Mouse (Mus musculus) heart, embryonic 13.5 days (tissue): ENCODE data around the gene Gne. TPM values are rescaled to one million over a fixed set of nuclear protein-coding genes. Genes with fewer than 3 reads are reported as not detected.
A peak's percentile ranks its signal among the peaks of the same experiment; 100 is the strongest.

Experiments used
- ATAC-seq: fragments of 200-750 bp; cut with Nextera tagmentation; 2 replicates; pipeline ENCODE4 v1.8.0; 2017; ENCODE audit warnings: moderate TSS enrichment; ENCODE audit not compliant: insufficient number of reproducible peaks, low FRiP score, low TSS enrichment; ENCODE audit errors: extremely low read depth
- H3K27ac ChIP-seq: fragments of 300-500 bp; sonication (generic); replicated peaks from 2 replicates; pipeline ENCODE4 v1.5.1; 2015; ENCODE audit warnings: moderate library complexity, mild to moderate bottlenecking, inconsistent platforms
- H3K27me3 ChIP-seq: fragments of 300-500 bp; sonication (generic); replicated peaks from 2 replicates; pipeline ENCODE4 v1.6.1; 2015; ENCODE audit warnings: mild to moderate bottlenecking, inconsistent platforms
- H3K36me3 ChIP-seq: fragments of 300-500 bp; sonication (generic); 2 replicates; pipeline ENCODE4 v1.6.1; 2015; ENCODE audit warnings: mild to moderate bottlenecking, inconsistent platforms
- H3K4me1 ChIP-seq: fragments of 300-500 bp; sonication (generic); 2 replicates; pipeline ENCODE4 v1.6.1; 2015; ENCODE audit warnings: inconsistent platforms
- H3K4me2 ChIP-seq: fragments of 300-500 bp; sonication (generic); 2 replicates; pipeline ENCODE4 v1.6.1; 2015; ENCODE audit warnings: inconsistent platforms, mild to moderate bottlenecking, moderate library complexity
- H3K4me3 ChIP-seq: fragments of 300-500 bp; sonication (generic); 2 replicates; pipeline ENCODE4 v1.5.1; 2015; ENCODE audit warnings: moderate library complexity, mild to moderate bottlenecking, inconsistent platforms
- H3K9ac ChIP-seq: fragments of 300-500 bp; sonication (generic); 2 replicates; pipeline ENCODE4 v1.6.1; 2015; ENCODE audit warnings: inconsistent platforms, mild to moderate bottlenecking, moderate library complexity
- H3K9me3 ChIP-seq: fragments of 300-500 bp; sonication (generic); 2 replicates; pipeline ENCODE4 v1.6.1; 2016; ENCODE audit warnings: inconsistent platforms
- WGBS: fragments of 180-500 bp; shearing (Covaris S2); methylation state at CpG from one replicate; pipeline ENCODE4 v1.1.7; 2015; ENCODE audit warnings: mixed read lengths; 5-methylcytosine and 5-hydroxymethylcytosine counted together
- polyA plus RNA-seq: library from polyadenylated mRNA; unstranded; fragments of >200 nt; fragmentation: Nextera tagmentation; extraction: Ambion mirVana; gene quantifications from 2 replicates; pipeline ENCODE4 v1.2.1, GENCODE M21; 2015

Gne gene
- 29.5 and 32.6 TPM in 2 replicates for polyA plus RNA-seq

- WGBS = 12% methylated on average over 11 of the region's 11 CpGs
- no peak for ATAC-seq
- 0 out of 2 replicates have a peak within 1 kb of the TSS, but pooled peaks have one; percentile 1 for H3K4me3 ChIP-seq
These were observed at the start of gene Gne for GRCm38 (mm10) chr4:44083945-44084344. Gne (minus strand) TSS chr4:44084177.

GRCm38 (mm10) chr4:44126805-44127204, 42.8 kb upstream of the Gne start:
- Histone ChIP-seq H3K4me2 (no peak overlapping the region), H3K9me3 (no peaks in the 10 kb centered on the region), H3K27ac (no peak overlapping the region), H3K36me3 (peaks cover 72% of the 10 kb centered on the region), H3K4me1 (no peaks in the 10 kb centered on the region), H3K27me3 (no peaks in the 10 kb centered on the region), H3K4me3 (no peak overlapping the region), H3K9ac (no peak overlapping the region)
- no peak for ATAC-seq
- WGBS = 90% methylated on average over 12 of the region's 12 CpGs

More at GRCm38 (mm10) chr4:44083945-44084344, at the start of gene Gne:
- Histone ChIP-seq H3K9ac (peak within 1 kb of the TSS; percentile 21; the same call in 1 of the 2 replicates), H3K4me2 (peak within 1 kb of the TSS; percentile 42), H3K36me3 (no peaks in the 10 kb centered on the region), H3K27me3 (no peaks in the 10 kb centered on the region), H3K9me3 (no peaks in the 10 kb centered on the region), H3K4me1 (peaks cover 4% of the 10 kb centered on the region), H3K27ac (no peak within 1 kb of the TSS)

- Histone ChIP-seq H3K4me2 (no peak overlapping the region), H3K9ac (no peak overlapping the region), H3K27ac (no peak overlapping the region), H3K4me1 (no peaks in the 10 kb centered on the region), H3K9me3 (no peaks in the 10 kb centered on the region), H3K27me3 (no peaks in the 10 kb centered on the region), H3K4me3 (no peak overlapping the region), H3K36me3 (peaks cover 5% of the 10 kb centered on the region)
- 42% methylated on average over 9 of the region's 9 CpGs for WGBS
- no peak for ATAC-seq
These were observed 35.6 kb upstream of the Gne start for GRCm38 (mm10) chr4:44119410-44120201.

- no peak for ATAC-seq
- Histone ChIP-seq H3K4me2 (no peak overlapping the region), H3K27ac (no peak overlapping the region), H3K4me3 (no peak overlapping the region), H3K9ac (no peak overlapping the region), H3K4me1 (peaks cover 20% of the 10 kb centered on the region), H3K36me3 (no peaks in the 10 kb centered on the region), H3K9me3 (no peaks in the 10 kb centered on the region), H3K27me3 (no peaks in the 10 kb centered on the region)
- 81% methylated on average over 13 of the region's 13 CpGs for WGBS
These were observed 31.1 kb upstream of the Gne start for GRCm38 (mm10) chr4:44115046-44115445.

GRCm38 (mm10) chr4:44113393-44114138, 29.6 kb upstream of the Gne start:
- no peak for ATAC-seq
- 47% methylated on average over 16 of the region's 16 CpGs for WGBS
- Histone ChIP-seq H3K9ac (no peak overlapping the region), H3K36me3 (no peaks in the 10 kb centered on the region), H3K4me2 (no peak overlapping the region), H3K4me3 (no peak overlapping the region), H3K9me3 (no peaks in the 10 kb centered on the region), H3K4me1 (peaks cover 20% of the 10 kb centered on the region), H3K27ac (peak overlapping the region; percentile 39; the same call in 1 of the 2 replicates), H3K27me3 (no peaks in the 10 kb centered on the region)

- peaks cover 20% of the 10 kb centered on the region for H3K4me1 ChIP-seq
- no peak overlapping the region for H3K9ac ChIP-seq
- no peaks in the 10 kb centered on the region for H3K9me3 ChIP-seq
- H3K4me3 ChIP-seq = no peak overlapping the region
- 15% methylated on average over 4 of the region's 4 CpGs for WGBS
- H3K36me3 ChIP-seq = no peaks in the 10 kb centered on the region
- no peak for ATAC-seq
- H3K27me3 ChIP-seq = no peaks in the 10 kb centered on the region
- H3K4me2 ChIP-seq = peak overlapping the region; percentile 24; the same call in 1 of the 2 replicates
- 0 out of 2 replicates have a peak overlapping the region, but pooled peaks have one; percentile 29 for H3K27ac ChIP-seq
These were observed 28.8 kb upstream of the Gne start for GRCm38 (mm10) chr4:44112741-44113140.

GRCm38 (mm10) chr4:44110771-44111170, 26.8 kb upstream of the Gne start:
- Histone ChIP-seq H3K27ac (no peak overlapping the region), H3K4me3 (no peak overlapping the region), H3K9me3 (no peaks in the 10 kb centered on the region), H3K9ac (no peak overlapping the region), H3K27me3 (no peaks in the 10 kb centered on the region), H3K4me2 (no peak overlapping the region), H3K4me1 (peaks cover 40% of the 10 kb centered on the region), H3K36me3 (no peaks in the 10 kb centered on the region)
- WGBS = 84% methylated on average over 7 of the region's 7 CpGs
- ATAC-seq = no peak

GRCm38 (mm10) chr4:44108297-44108696, 24.3 kb upstream of the Gne start:
- ATAC-seq = no peak
- no peaks in the 10 kb centered on the region for H3K27me3 ChIP-seq
- H3K36me3 ChIP-seq = no peaks in the 10 kb centered on the region
- H3K27ac ChIP-seq = no peak overlapping the region
- 83% methylated on average over 6 of the region's 6 CpGs for WGBS
- H3K9me3 ChIP-seq = no peaks in the 10 kb centered on the region
- no peak overlapping the region for H3K4me3 ChIP-seq
- H3K4me2 ChIP-seq = no peak overlapping the region
- H3K9ac ChIP-seq = no peak overlapping the region
- H3K4me1 ChIP-seq = peaks cover 51% of the 10 kb centered on the region

- WGBS = 33% methylated on average over 6 of the region's 6 CpGs
- H3K27ac ChIP-seq = peak overlapping the region; percentile 73
- H3K4me2 ChIP-seq = peak overlapping the region; percentile 59; the same call in 1 of the 2 replicates
- no peak overlapping the region for H3K4me3 ChIP-seq
- H3K36me3 ChIP-seq = no peaks in the 10 kb centered on the region
- H3K27me3 ChIP-seq = no peaks in the 10 kb centered on the region
- peaks cover 42% of the 10 kb centered on the region for H3K4me1 ChIP-seq
- no peak for ATAC-seq
- no peak overlapping the region for H3K9ac ChIP-seq
- H3K9me3 ChIP-seq = no peaks in the 10 kb centered on the region
These were observed 23.4 kb upstream of the Gne start for GRCm38 (mm10) chr4:44107339-44107738.

GRCm38 (mm10) chr4:44106297-44106821, 22.4 kb upstream of the Gne start:
- no peak for ATAC-seq
- H3K27ac ChIP-seq = peak overlapping the region; percentile 73
- H3K4me3 ChIP-seq = peak overlapping the region; percentile 40
- peak overlapping the region; percentile 59 for H3K4me2 ChIP-seq
- no peaks in the 10 kb centered on the region for H3K9me3 ChIP-seq
- no peaks in the 10 kb centered on the region for H3K36me3 ChIP-seq
- peak overlapping the region; percentile 60 for H3K9ac ChIP-seq
- H3K27me3 ChIP-seq = no peaks in the 10 kb centered on the region
- WGBS = 22% methylated on average over 18 of the region's 18 CpGs
- peaks cover 39% of the 10 kb centered on the region for H3K4me1 ChIP-seq

GRCm38 (mm10) chr4:44104195-44104917, 20.4 kb upstream of the Gne start:
- no peak overlapping the region for H3K9ac ChIP-seq
- no peaks in the 10 kb centered on the region for H3K36me3 ChIP-seq
- H3K27ac ChIP-seq = peak overlapping the region; percentile 43
- ATAC-seq = no peak
- H3K4me3 ChIP-seq = no peak overlapping the region
- H3K4me1 ChIP-seq = peaks cover 39% of the 10 kb centered on the region
- WGBS = 38% methylated on average over 8 of the region's 8 CpGs
- H3K27me3 ChIP-seq = no peaks in the 10 kb centered on the region
- no peaks in the 10 kb centered on the region for H3K9me3 ChIP-seq
- H3K4me2 ChIP-seq = no peak overlapping the region
